Mouse (Mus musculus) gastrocnemius, adult 2 months (tissue): Measurements from ENCODE around the gene Ptprm. TPM values are rescaled to one million over a fixed set of nuclear protein-coding genes. Genes with fewer than 3 reads are reported as not detected.

Experiments
- DNase-seq: peaks from one replicate; pipeline ENCODE4 v3.0.0; 2022
- H3K27ac ChIP-seq: fragments of 200-600 bp; 2 replicates; pipeline ENCODE4 v1.8.1; 2022; ENCODE audit warnings: mild to moderate bottlenecking
- H3K4me3 ChIP-seq: fragments of 200-600 bp; 2 replicates; pipeline ENCODE4 v1.8.1; 2022; ENCODE audit warnings: mild to moderate bottlenecking, moderate library complexity
- CTCF ChIP-seq: fragments of 200-600 bp; IDR thresholded peaks from 2 replicates; pipeline ENCODE4 v1.8.1; 2022; ENCODE audit warnings: antibody characterized with exemption, mild to moderate bottlenecking, moderate library complexity
- intact Hi-C: fragments of 180-260 bp; cut with DNase I; formaldehyde crosslinking; loops from one replicate; pipeline ENCODE4 v1.15.1; 2025
- total RNA-seq, 2 experiments: library from RNA; stranded (reverse); gene quantifications; 2 replicates each; pipeline ENCODE4 v1.2.3; 2021

Ptprm gene
- total RNA-seq, 2 experiments from 2014 or later: 21.5 to 32.7 TPM

GRCm38 (mm10) chr17:67175836-67176235, 178.4 kb downstream of the Ptprm start:
- intact Hi-C loops: loop anchor here (10.0 kb wide), 1 partner anchor 491 kb away; no protein-coding TSS in a partner anchor
- Histone ChIP-seq H3K27ac (peak overlapping the region; percentile 36; the same call in 1 of the 2 replicates), H3K4me3 (no peak overlapping the region)
- peak; percentile 74 for TF ChIP-seq CTCF
- DNase-seq: peak; percentile 23

GRCm38 (mm10) chr17:67171353-67171752, 182.9 kb downstream of the Ptprm start:
- H3K27ac ChIP-seq: peak overlapping the region; percentile 76
- H3K4me3 ChIP-seq: no peak overlapping the region
- intact Hi-C loops: loop anchor here (10.0 kb wide), 1 partner anchor 487 kb away; no protein-coding TSS in a partner anchor
- TF ChIP-seq CTCF: no peak
- DNase-seq: peak; percentile 31

- intact Hi-C loops: loop anchor here (10.0 kb wide), 1 partner anchor 486 kb away; no protein-coding TSS in a partner anchor
- Histone ChIP-seq H3K4me3 (no peak overlapping the region), H3K27ac (peak overlapping the region; percentile 76)
- TF ChIP-seq CTCF: no peak
- DNase-seq: peak; percentile 65
These were observed 183.6 kb downstream of the Ptprm start for GRCm38 (mm10) chr17:67170696-67171095.

GRCm38 (mm10) chr17:67165876-67166275, 188.4 kb downstream of the Ptprm start:
- no peak overlapping the region for H3K4me3 ChIP-seq
- intact Hi-C loops: loop anchor here (10.0 kb wide), 1 partner anchor 419 kb away; no protein-coding TSS in a partner anchor
- peak; percentile 29 for DNase-seq
- TF ChIP-seq CTCF: no peak
- H3K27ac ChIP-seq: no peak overlapping the region

- H3K27ac ChIP-seq: peak overlapping the region; percentile 59
- no peak for TF ChIP-seq CTCF
- H3K4me3 ChIP-seq: peak overlapping the region; percentile 21; the same call in 1 of the 2 replicates
- intact Hi-C loops: loop anchor here (10.0 kb wide), 1 partner anchor 425 kb away; no protein-coding TSS in a partner anchor
- DNase-seq: peak; percentile 26
These were observed 194.6 kb downstream of the Ptprm start for GRCm38 (mm10) chr17:67159611-67160010.

- DNase-seq: no peak
- Histone ChIP-seq H3K27ac (no peak overlapping the region), H3K4me3 (no peak overlapping the region)
- intact Hi-C loops: no loop called here
- TF ChIP-seq CTCF: no peak
These were observed 197.0 kb downstream of the Ptprm start for GRCm38 (mm10) chr17:67157089-67157752.

GRCm38 (mm10) chr17:67152218-67152617, 202.0 kb downstream of the Ptprm start:
- DNase-seq: no peak
- no peak overlapping the region for H3K27ac ChIP-seq
- H3K4me3 ChIP-seq: no peak overlapping the region
- intact Hi-C loops: no loop called here
- no peak for TF ChIP-seq CTCF

- DNase-seq: no peak
- no peak for TF ChIP-seq CTCF
- intact Hi-C loops: no loop called here
- H3K4me3 ChIP-seq: no peak overlapping the region
- H3K27ac ChIP-seq: no peak overlapping the region
These were observed 203.8 kb downstream of the Ptprm start for GRCm38 (mm10) chr17:67150441-67150840.

- H3K4me3 ChIP-seq: no peak overlapping the region
- TF ChIP-seq CTCF: no peak
- DNase-seq: no peak
- intact Hi-C loops: no loop called here
- H3K27ac ChIP-seq: no peak overlapping the region
These were observed 212.0 kb downstream of the Ptprm start for GRCm38 (mm10) chr17:67142183-67142756.

- intact Hi-C loops: no loop called here
- TF ChIP-seq CTCF: peak; percentile 78
- DNase-seq: no peak
- Histone ChIP-seq H3K27ac (no peak overlapping the region), H3K4me3 (no peak overlapping the region)
These were observed 213.8 kb downstream of the Ptprm start for GRCm38 (mm10) chr17:67140502-67140901.

GRCm38 (mm10) chr17:67138981-67139380, 215.3 kb downstream of the Ptprm start:
- H3K27ac ChIP-seq: no peak overlapping the region
- TF ChIP-seq CTCF: no peak
- DNase-seq: no peak
- no peak overlapping the region for H3K4me3 ChIP-seq
- intact Hi-C loops: no loop called here

GRCm38 (mm10) chr17:67136876-67137275, 217.4 kb downstream of the Ptprm start:
- TF ChIP-seq CTCF: no peak
- Histone ChIP-seq H3K4me3 (no peak overlapping the region), H3K27ac (no peak overlapping the region)
- intact Hi-C loops: no loop called here
- DNase-seq: no peak

- DNase-seq: no peak
- Histone ChIP-seq H3K4me3 (no peak overlapping the region), H3K27ac (no peak overlapping the region)
- intact Hi-C loops: no loop called here
- no peak for TF ChIP-seq CTCF
These were observed 217.8 kb downstream of the Ptprm start for GRCm38 (mm10) chr17:67136421-67136820.
